Mouse (Mus musculus): ENCODE data around the gene Pde6h. TPM values are rescaled to one million over a fixed set of nuclear protein-coding genes. Genes with fewer than 3 reads are reported as not detected.

Gene Pde6h
- polyA plus RNA-seq, 1 experiment from 2014 or later = not detected

GRCm38 (mm10) chr6:136898222-136898621, 25.4 kb upstream of the Pde6h start:
- H3K36me3 ChIP-seq (replicated peaks) = no peaks in the 10 kb centered on the region
- ATAC-seq (replicated peaks) = no peak
- no peaks in the 10 kb centered on the region for H3K4me1 ChIP-seq
- WGBS = 74% methylated on average over 4 of the region's 4 CpGs
- no peaks in the 10 kb centered on the region for H3K9me3 ChIP-seq
- H3K9ac ChIP-seq = no peak overlapping the region
- no peak overlapping the region for H3K4me3 ChIP-seq
- no peak overlapping the region for H3K27ac ChIP-seq
- no peaks in the 10 kb centered on the region for H3K27me3 ChIP-seq (replicated peaks)
- no peak overlapping the region for H3K4me2 ChIP-seq

- no peak for ATAC-seq (replicated peaks)
- H3K9ac ChIP-seq = no peak overlapping the region
- no peak overlapping the region for H3K27ac ChIP-seq
- no peaks in the 10 kb centered on the region for H3K27me3 ChIP-seq (replicated peaks)
- H3K4me2 ChIP-seq = no peak overlapping the region
- 78% methylated on average over 2 of the region's 2 CpGs for WGBS
- H3K4me1 ChIP-seq = no peaks in the 10 kb centered on the region
- no peaks in the 10 kb centered on the region for H3K9me3 ChIP-seq
- no peak overlapping the region for H3K4me3 ChIP-seq
- no peaks in the 10 kb centered on the region for H3K36me3 ChIP-seq (replicated peaks)
Measured at GRCm38 (mm10) chr6:136898954-136899353, 24.7 kb upstream of the Pde6h start.

- WGBS = 81% methylated on average over 4 of the region's 4 CpGs
- ATAC-seq (replicated peaks) = no peak
Measured at GRCm38 (mm10) chr6:136900369-136901009, 23.1 kb upstream of the Pde6h start.

GRCm38 (mm10) chr6:136901010-136901409, 22.6 kb upstream of the Pde6h start:
- H3K27me3 ChIP-seq (replicated peaks) = no peaks in the 10 kb centered on the region
- H3K9ac ChIP-seq = no peak overlapping the region
- no peaks in the 10 kb centered on the region for H3K4me1 ChIP-seq
- WGBS = 78% methylated on average over 2 of the region's 2 CpGs
- no peak for ATAC-seq (replicated peaks)
- no peak overlapping the region for H3K4me2 ChIP-seq
- no peak overlapping the region for H3K4me3 ChIP-seq
- H3K9me3 ChIP-seq = no peaks in the 10 kb centered on the region
- no peak overlapping the region for H3K27ac ChIP-seq
- no peaks in the 10 kb centered on the region for H3K36me3 ChIP-seq (replicated peaks)

More at GRCm38 (mm10) chr6:136900369-136901009, 23.1 kb upstream of the Pde6h start:
- Histone ChIP-seq H3K9me3 (no peaks in the 10 kb centered on the region), H3K4me1 (no peaks in the 10 kb centered on the region), H3K27ac (no peak overlapping the region), H3K27me3 (replicated peaks) (no peaks in the 10 kb centered on the region), H3K36me3 (replicated peaks) (no peaks in the 10 kb centered on the region), H3K4me3 (no peak overlapping the region), H3K9ac (no peak overlapping the region), H3K4me2 (no peak overlapping the region)

GRCm38 (mm10) chr6:136902527-136902926, 21.1 kb upstream of the Pde6h start:
- H3K9ac ChIP-seq = no peak overlapping the region
- 91% methylated on average over 9 of the region's 9 CpGs for WGBS
- ATAC-seq (replicated peaks) = no peak

GRCm38 (mm10) chr6:136903885-136904470, 19.7 kb upstream of the Pde6h start:
- no peaks in the 10 kb centered on the region for H3K9me3 ChIP-seq
- no peaks in the 10 kb centered on the region for H3K27me3 ChIP-seq (replicated peaks)
- H3K4me2 ChIP-seq = no peak overlapping the region
- WGBS = 64% methylated on average over 8 of the region's 8 CpGs
- no peak overlapping the region for H3K27ac ChIP-seq
- no peaks in the 10 kb centered on the region for H3K36me3 ChIP-seq (replicated peaks)
- no peak overlapping the region for H3K4me3 ChIP-seq
- H3K4me1 ChIP-seq = no peaks in the 10 kb centered on the region
- ATAC-seq (replicated peaks) = no peak
- no peak overlapping the region for H3K9ac ChIP-seq

More at GRCm38 (mm10) chr6:136902527-136902926, 21.1 kb upstream of the Pde6h start:
- no peak overlapping the region for H3K27ac ChIP-seq
- H3K4me3 ChIP-seq = no peak overlapping the region
- H3K27me3 ChIP-seq (replicated peaks) = no peaks in the 10 kb centered on the region
- no peaks in the 10 kb centered on the region for H3K36me3 ChIP-seq (replicated peaks)
- no peaks in the 10 kb centered on the region for H3K9me3 ChIP-seq
- no peaks in the 10 kb centered on the region for H3K4me1 ChIP-seq
- no peak overlapping the region for H3K4me2 ChIP-seq

DNA sequence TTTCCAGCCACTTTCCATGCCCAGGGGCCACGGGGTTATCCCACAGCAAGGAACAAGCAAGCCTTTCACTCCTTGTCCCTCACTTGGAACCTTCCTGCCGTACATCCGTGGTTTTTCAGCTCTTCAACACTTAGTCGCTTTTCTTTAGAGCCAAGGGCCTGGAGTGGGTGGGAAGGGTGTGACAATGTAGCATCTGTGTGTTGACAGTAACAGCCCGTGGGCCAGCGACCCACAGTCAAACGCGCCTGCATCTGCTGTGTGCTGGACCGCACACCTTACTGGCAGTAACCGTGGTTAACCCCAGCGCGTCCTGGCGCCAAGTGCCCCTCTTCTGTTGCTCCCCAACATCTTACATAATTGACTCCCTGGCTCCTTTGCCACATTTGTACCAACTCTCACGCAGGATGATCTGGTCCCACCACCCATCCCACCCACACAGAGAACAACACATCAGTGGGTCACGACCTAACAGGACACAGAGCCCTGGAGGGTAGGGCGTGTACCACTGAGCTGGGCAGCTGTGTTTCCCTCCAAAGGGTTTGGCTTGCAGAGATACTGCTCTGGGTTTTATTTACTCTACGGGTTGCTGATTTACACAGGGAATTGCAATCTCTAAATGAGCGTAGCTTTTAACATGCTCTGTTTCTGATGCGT, 17.2 kb upstream of the Pde6h start:
- no peaks in the 10 kb centered on the region for H3K27me3 ChIP-seq (replicated peaks)
- H3K4me2 ChIP-seq = no peak overlapping the region
- no peaks in the 10 kb centered on the region for H3K4me1 ChIP-seq
- no peaks in the 10 kb centered on the region for H3K36me3 ChIP-seq (replicated peaks)
- H3K27ac ChIP-seq = no peak overlapping the region
- H3K9ac ChIP-seq = no peak overlapping the region
- H3K4me3 ChIP-seq = no peak overlapping the region
- no peak for ATAC-seq (replicated peaks)
- no peaks in the 10 kb centered on the region for H3K9me3 ChIP-seq
- WGBS = 90% methylated on average over 19 of the region's 19 CpGs

DNA sequence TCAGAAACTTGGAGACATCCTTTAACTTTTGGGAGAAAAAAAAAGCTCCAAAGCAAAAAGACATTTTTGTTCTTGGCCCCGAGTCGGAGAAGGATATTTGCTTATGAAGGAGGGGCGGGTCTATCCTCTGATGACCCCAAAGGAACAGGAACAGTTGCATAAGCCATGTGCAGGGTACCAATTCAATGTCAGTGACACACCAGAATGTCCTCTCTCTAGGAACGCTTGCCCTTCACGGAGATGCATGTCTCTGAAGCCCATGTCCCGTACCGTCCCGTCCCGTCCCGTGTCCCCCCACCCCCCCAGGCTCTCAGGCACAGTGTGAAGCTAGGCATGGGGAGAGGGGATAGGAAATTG, 16.7 kb upstream of the Pde6h start:
- Histone ChIP-seq H3K27me3 (replicated peaks) (no peaks in the 10 kb centered on the region), H3K4me1 (no peaks in the 10 kb centered on the region), H3K4me2 (no peak overlapping the region), H3K9ac (no peak overlapping the region), H3K36me3 (replicated peaks) (no peaks in the 10 kb centered on the region), H3K4me3 (no peak overlapping the region), H3K27ac (no peak overlapping the region), H3K9me3 (no peaks in the 10 kb centered on the region)
- no peak for ATAC-seq (replicated peaks)
- WGBS = 78% methylated on average over 10 of the region's 10 CpGs

GRCm38 (mm10) chr6:136910247-136910890, 13.3 kb upstream of the Pde6h start:
- no peaks in the 10 kb centered on the region for H3K27me3 ChIP-seq (replicated peaks)
- no peak for ATAC-seq (replicated peaks)
- no peaks in the 10 kb centered on the region for H3K36me3 ChIP-seq (replicated peaks)
- no peak overlapping the region for H3K9ac ChIP-seq
- no peak overlapping the region for H3K27ac ChIP-seq
- no peaks in the 10 kb centered on the region for H3K9me3 ChIP-seq
- peaks cover 7% of the 10 kb centered on the region; the same call in 1 of the 2 replicates for H3K4me1 ChIP-seq
- no peak overlapping the region for H3K4me2 ChIP-seq
- H3K4me3 ChIP-seq = no peak overlapping the region
- WGBS = 84% methylated on average over 9 of the region's 9 CpGs

DNA sequence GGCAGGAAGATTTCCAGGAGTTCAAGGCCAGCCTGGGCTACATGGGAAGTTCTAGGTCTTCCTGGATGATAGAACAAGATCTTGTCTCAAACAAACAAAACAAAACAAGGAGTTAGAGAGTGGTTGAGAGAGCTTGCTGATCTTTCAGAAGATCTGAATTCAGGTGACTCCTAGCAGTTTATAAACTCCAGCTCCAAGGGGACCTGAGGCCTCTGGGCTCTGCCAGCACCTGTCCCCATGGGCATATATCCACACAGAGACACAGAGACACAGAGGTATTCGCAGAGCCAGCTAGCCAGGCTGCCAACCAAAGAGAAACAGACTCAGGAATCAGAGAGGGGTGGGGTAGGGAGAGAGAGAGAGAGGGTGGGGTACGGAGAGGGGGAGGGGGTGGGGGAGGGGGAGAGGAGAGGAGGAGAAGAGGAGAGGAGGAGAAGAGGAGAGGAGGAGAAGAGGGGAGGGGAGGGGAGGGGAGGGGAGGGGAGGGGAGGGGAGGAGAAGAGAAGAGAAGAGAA, 10.8 kb upstream of the Pde6h start:
- Histone ChIP-seq H3K4me1 (peaks cover 7% of the 10 kb centered on the region; the same call in 1 of the 2 replicates), H3K27me3 (replicated peaks) (no peaks in the 10 kb centered on the region), H3K36me3 (replicated peaks) (no peaks in the 10 kb centered on the region), H3K4me2 (no peak overlapping the region), H3K4me3 (no peak overlapping the region), H3K9me3 (no peaks in the 10 kb centered on the region), H3K9ac (no peak overlapping the region), H3K27ac (no peak overlapping the region)
- 73% methylated on average over 1 of the region's 2 CpGs for WGBS
- no peak for ATAC-seq (replicated peaks)

- no peak overlapping the region for H3K27ac ChIP-seq
- H3K9me3 ChIP-seq = no peaks in the 10 kb centered on the region
- peak overlapping the region; percentile 20; the same call in 1 of the 2 replicates for H3K9ac ChIP-seq
- H3K4me3 ChIP-seq = peak overlapping the region; percentile 25
- H3K4me1 ChIP-seq = peaks cover 7% of the 10 kb centered on the region; the same call in 1 of the 2 replicates
- no peaks in the 10 kb centered on the region for H3K27me3 ChIP-seq (replicated peaks)
- peak overlapping the region; percentile 51 for H3K4me2 ChIP-seq
- no peaks in the 10 kb centered on the region for H3K36me3 ChIP-seq (replicated peaks)
- ATAC-seq (replicated peaks) = peak; percentile 63
- WGBS = 15% methylated on average over 18 of the region's 18 CpGs
Measured at GRCm38 (mm10) chr6:136913384-136914126, 10.1 kb upstream of the Pde6h start.

DNA sequence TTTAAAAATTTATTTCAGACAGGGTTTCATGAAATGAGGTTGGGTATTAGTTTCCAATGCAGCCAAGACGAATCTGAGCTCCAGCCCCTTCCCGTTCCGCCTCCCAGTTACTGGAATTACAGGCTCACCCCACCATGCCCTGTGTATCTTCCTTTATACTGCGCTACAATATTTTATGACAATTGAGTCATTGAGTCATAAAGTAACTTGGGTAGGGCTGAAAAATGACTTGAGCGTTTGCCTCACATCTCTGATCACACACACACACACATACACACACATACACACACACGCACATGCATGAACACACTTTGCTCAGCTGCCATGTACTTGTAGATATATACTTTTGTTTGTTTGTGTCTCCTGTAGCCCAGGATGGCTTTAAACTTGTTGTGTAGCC, 9.4 kb upstream of the Pde6h start:
- H3K4me1 ChIP-seq = peaks cover 7% of the 10 kb centered on the region; the same call in 1 of the 2 replicates
- no peak for ATAC-seq (replicated peaks)
- no peak overlapping the region for H3K4me3 ChIP-seq
- no peak overlapping the region for H3K27ac ChIP-seq
- H3K36me3 ChIP-seq (replicated peaks) = no peaks in the 10 kb centered on the region
- WGBS = 94% methylated on average over 6 of the region's 6 CpGs
- H3K9me3 ChIP-seq = no peaks in the 10 kb centered on the region
- H3K4me2 ChIP-seq = no peak overlapping the region
- H3K27me3 ChIP-seq (replicated peaks) = no peaks in the 10 kb centered on the region
- H3K9ac ChIP-seq = no peak overlapping the region
